Mouse (Mus musculus) lung, adult 2 months (tissue): Measurements from ENCODE around the gene Klra9.
"Not testable (repeated sequence)": the region's sequence is repeated elsewhere in the genome, so short reads cannot be mapped to it uniquely, and the experiment has no call there.

Source experiments
- CTCF ChIP-seq: fragments of 200-500 bp; IDR thresholded peaks from 2 replicates; pipeline ENCODE4 v1.5.1; 2011; ENCODE audit warnings: mild to moderate bottlenecking, low read length, control low read depth; ENCODE audit not compliant: insufficient read depth
- POLR2A ChIP-seq: fragments of 200-500 bp; IDR thresholded peaks from 2 replicates; pipeline ENCODE4 v1.6.1; 2011; ENCODE audit warnings: low read depth, mild to moderate bottlenecking, control low read depth, low read length, borderline replicate concordance; ENCODE audit errors: extremely low read depth

DNA sequence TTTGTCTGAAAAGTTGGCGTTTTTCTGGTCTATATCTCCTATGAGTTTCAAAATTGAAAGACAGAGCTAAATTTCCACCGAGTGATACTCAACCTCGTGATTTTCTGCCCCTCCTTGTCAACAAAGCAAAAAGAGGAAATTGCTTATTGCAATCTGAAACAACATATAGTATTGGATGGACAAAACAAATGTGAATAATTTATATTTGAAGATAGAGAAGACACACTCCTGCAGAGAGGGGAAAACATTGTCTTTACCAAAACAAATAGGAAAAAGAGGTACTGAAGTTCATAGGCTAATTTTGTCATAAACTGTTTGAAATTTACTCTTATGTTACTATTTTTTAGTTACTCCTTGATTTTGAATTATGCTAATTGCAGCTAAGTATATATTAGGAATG, at the start of gene Klra9:
- TF ChIP-seq POLR2A, CTCF: not testable (repeated sequence)
